Mouse (Mus musculus): ENCODE results near the gene Pm20d1.

GRCm38 (mm10) chr1:131801071-131801470 is 3.9 kb downstream of the Pm20d1 start:
- TF ChIP-seq CTCF (IDR thresholded peaks at IDR 0.05; ENCODE audit: extremely low read depth, insufficient read depth, insufficient read length, insufficient replicate concordance), result no peak
- no peak for TF ChIP-seq POLR2A (IDR thresholded peaks at IDR 0.05; ENCODE audit: low read depth, low read length)

Data from spleen, adult 2 months (tissue).